Mouse (Mus musculus) ZHBTc4 (cell line): ENCODE results near the gene Trim62.

Source experiments
- DNase-seq: peaks from one replicate; pipeline ENCODE4 v3.0.0-alpha.2; 2011; ENCODE audit warnings: low read depth, low spot score

Trim62 gene

GRCm38 (mm10) chr4:128883379-128883781 lies at the start of gene Trim62:
Trim62 (plus strand) TSS chr4:128883580.
- DNase-seq: peak; percentile 74

GRCm38 (mm10) chr4:128838202-128838601 lies 45.2 kb upstream of the Trim62 start:
- DNase-seq: no peak

GRCm38 (mm10) chr4:128839811-128840738 lies 43.3 kb upstream of the Trim62 start:
- peak; percentile 55 for DNase-seq

DNA sequence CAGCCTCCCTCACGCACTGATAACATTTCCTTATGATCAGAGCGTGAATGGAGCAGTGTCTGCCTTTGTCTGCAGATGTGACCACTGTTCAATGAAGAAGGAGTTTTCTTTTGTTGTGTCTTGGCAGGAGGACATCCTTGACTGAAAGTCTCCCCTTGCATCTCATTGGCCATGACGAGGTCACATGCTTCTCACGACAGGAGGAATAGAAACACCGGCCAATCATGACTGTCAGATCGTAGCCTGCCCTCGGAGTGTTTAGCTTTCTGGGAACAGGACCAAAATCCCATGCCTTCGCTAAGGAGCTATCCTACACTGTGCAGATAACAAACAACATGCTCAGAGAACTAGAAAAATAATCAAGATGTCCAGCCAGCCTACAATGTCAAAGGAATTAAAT lies 42.1 kb upstream of the Trim62 start:
- peak; percentile 57 for DNase-seq

DNA sequence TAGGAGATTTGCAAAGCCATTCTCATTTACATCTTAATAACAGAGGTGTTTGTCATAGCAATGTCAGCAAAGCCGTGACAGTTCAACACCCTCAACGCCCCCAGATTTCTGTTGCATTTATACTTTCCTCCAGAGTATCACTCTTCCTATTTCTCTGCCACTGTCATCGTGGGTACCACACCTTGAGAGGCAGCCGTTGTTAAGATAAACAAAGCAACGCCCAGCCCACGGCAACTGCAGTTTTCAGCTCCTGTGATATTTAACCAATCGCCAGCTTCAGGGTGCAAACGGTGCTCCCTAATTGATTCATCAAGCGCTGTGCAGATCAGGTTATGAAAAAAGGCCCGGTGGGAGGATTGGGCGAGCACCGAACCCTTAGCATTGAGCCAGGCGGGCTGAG lies 38.8 kb upstream of the Trim62 start:
- DNase-seq: no peak

DNA sequence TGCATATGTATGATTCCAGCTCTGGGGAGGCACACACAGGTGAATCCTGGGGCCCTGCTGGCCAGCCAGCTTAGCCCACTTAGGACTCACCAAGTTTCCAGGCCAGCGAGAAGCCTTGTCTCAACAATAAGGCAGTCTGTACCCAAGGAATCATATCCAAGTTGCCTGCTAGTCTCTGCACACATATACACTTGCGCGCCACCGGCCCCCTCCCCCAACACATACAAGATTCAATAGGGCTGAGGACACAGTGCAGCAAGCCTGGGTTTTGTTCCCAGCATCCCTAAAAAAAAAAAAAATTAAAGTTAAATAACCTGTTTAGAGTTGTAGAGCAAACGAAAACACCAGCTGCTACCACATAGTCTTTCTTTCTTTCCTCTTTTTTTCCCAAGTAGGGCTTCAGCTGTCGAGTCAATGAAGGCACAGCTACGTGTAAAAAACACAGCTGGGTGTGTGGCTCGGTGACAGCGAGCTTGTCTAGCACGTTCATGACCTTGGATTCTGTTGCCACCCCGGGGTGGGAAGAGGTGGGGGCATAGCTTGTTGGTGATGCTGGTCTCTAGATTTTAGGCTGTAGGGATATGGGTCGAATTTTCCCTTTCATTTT lies 37.9 kb upstream of the Trim62 start:
- no peak for DNase-seq

- no peak for DNase-seq
Observed at GRCm38 (mm10) chr4:128848961-128849360, 34.4 kb upstream of the Trim62 start.

DNA sequence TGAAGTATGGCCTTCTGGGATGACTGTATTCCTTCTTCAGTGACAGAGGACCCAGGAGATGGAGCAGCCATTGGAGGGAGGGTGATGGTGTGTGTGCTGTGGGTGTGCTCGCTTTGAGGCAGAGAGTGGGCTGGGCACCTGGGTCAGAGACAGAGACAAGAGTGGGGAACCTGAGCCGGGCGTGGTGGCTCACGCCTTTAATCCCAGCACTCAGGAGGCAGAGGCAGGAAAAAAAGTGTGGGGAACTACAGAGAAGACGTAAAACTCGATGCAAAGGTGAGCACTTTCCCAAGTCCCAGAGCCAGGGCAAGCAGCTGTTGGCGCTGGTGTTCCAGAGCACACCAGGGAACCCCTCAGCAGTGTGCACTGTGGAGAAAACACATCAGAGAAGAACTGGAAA lies 33.7 kb upstream of the Trim62 start:
- DNase-seq: no peak

- no peak for DNase-seq
Observed at GRCm38 (mm10) chr4:128852266-128852887, 31.0 kb upstream of the Trim62 start.

DNA sequence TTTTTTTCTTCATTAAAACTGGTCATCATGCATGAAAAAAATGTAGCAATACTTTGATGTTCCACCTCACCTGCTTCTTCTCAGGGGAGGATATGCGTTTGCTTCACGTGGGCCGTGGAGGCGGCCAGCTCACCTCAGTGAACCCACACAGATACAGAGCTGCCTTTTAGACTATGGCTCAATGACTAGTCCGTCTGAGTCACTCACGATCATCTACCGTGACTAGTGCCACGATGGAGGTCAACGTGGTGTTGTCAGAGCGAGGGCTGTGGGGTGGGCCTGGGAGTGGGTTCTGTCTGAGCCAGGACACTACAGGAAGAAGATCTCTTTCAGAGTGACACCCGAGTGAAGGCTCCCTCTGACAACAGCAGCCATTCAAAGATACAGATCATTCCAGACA lies 30.3 kb upstream of the Trim62 start:
- no peak for DNase-seq

DNA sequence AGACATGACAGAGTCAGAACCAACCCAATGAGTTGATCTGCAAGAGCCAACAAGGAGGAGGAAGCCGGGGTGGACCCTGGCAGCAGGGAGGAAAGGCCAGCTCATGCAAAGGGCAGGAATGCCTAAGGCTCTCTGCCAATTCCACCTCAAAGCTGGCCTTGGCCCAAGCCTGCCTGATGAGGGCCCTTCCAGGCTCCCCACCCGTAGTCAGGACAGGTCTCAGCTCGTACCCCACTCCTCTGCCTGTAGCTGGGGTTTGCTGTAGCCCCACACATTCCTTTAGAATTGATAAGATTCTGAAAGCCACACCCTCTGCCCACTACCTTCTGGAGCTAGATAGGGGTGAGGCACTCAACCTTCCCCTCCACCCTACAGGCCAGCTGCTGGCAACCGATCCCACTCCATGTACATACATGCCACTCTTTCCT lies 27.8 kb upstream of the Trim62 start:
- no peak for DNase-seq

DNA sequence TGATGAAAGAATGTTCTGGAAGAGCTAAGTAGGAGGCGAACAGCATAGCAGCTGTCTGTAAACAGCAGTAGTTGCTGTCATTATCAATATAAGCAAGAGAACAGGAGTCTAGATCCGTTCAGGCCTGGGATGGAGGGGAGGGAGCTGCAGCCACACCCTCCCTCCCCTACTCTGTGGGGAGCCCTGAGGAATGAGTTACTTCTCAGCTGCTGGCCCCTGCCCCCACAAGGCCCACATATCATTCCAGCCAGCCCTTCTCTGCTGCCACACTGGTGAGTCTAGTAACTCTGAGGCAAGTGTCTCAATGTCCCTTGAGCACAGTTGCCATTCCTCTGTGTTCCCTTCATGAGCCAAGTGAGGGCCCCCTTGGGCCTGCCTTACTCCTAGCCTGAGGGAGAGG lies 26.2 kb upstream of the Trim62 start:
- no peak for DNase-seq

DNA sequence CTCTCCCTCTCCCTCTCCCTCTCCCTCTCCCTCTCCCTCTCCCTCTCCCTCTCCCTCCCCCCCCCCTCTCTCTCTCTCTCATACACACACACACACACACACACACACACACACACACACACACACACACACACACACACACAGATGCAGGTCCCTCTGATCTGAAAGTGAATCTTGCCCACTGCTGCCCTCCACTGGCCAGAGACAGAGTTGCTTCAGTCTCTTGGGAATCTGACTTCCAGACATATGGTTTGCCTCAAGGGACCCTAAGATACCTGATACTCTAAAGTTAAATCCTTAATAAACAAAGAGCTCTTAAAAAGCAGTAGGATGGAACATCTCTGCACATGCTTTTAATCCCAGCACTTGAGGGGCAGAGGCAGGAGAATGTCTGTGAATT lies 25.2 kb upstream of the Trim62 start:
- peak; percentile 84 for DNase-seq

DNA sequence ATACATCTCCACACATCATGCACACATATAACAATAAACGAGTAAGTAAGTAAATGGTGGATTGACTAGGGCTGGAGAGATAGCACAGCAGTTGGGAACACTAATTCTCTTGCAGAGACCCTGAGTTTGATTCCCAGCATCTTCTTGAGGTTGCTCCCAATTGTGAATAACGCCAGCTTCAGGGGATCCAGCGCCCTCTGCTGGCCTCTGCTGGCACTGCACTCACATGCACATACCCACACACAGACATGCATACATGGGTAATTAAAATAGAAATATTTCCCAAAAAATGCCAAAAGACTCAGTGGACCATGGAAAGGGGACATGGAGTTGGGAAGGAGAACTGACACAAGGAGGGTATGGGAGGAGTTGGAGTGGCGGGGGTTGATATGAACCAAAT lies 24.5 kb upstream of the Trim62 start:
- peak; percentile 52 for DNase-seq

GRCm38 (mm10) chr4:128872992-128873391 lies 10.4 kb upstream of the Trim62 start:
- no peak for DNase-seq

GRCm38 (mm10) chr4:128874062-128874461 lies 9.3 kb upstream of the Trim62 start:
- no peak for DNase-seq

DNA sequence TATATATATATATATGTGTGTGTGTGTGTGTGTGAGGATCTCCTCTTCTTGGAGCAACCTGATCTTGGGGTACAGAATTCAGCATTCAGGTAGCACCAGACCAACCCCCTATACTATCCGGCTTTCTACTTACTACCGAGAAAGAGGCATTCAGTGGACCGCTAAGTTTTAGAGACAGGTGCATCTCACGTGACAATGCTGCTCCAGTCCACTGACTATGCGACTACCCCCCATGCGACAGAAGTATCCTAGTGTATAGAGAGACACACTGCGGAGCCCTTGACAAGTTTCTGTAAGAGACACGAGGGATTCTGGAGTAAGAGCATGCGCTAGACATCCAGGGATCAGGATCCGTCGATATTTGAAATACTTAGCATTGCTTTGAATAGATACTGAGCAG lies 7.9 kb upstream of the Trim62 start:
- no peak for DNase-seq

DNA sequence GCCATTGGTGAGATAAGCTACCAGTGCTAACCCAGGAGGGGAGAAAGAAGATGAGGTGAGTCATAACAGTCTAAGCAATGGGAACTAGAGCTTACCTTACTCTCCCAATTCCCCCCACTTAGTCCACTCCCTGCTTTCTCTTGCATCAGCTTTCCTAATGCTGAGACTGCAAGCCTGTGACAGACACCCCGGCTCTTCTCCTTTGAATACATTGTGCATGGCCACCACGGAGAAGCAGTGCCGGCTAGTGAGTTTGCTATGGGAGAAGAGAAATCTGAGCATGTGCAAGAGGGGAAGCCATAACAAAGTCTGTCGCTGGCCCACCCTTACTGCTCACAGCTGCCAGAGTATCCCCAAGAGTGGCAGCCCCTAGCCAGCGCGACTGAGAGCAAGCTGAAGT lies 5.9 kb upstream of the Trim62 start:
- no peak for DNase-seq

- peak; percentile 94 for DNase-seq
Observed at GRCm38 (mm10) chr4:128878901-128879491, 4.4 kb upstream of the Trim62 start.

- DNase-seq: peak; percentile 86
Observed at GRCm38 (mm10) chr4:128883801-128884710, 676 bp downstream of the Trim62 start.

- no peak for DNase-seq
Observed at GRCm38 (mm10) chr4:128884711-128885095, 1.3 kb downstream of the Trim62 start.
